Mouse (Mus musculus) kidney, embryonic 15.5 days (tissue): ENCODE results near the gene Gm13723. TPM values are rescaled to one million over a fixed set of nuclear protein-coding genes. Genes with fewer than 3 reads are reported as not detected.

Source experiments
- ATAC-seq: fragments of 200-750 bp; cut with Nextera tagmentation; replicated peaks from 2 replicates; pipeline ENCODE4 v1.8.0; 2017; ENCODE audit warnings: moderate TSS enrichment; ENCODE audit not compliant: low FRiP score
- H3K27ac ChIP-seq: fragments of 300-500 bp; sonication (generic); 2 replicates; pipeline ENCODE4 v1.5.1; 2015; ENCODE audit warnings: mild to moderate bottlenecking, inconsistent platforms
- H3K27me3 ChIP-seq: fragments of 300-500 bp; sonication (generic); 2 replicates; pipeline ENCODE4 v1.6.1; 2015; ENCODE audit warnings: inconsistent platforms
- H3K36me3 ChIP-seq: fragments of 300-500 bp; sonication (generic); 2 replicates; pipeline ENCODE4 v1.6.1; 2015; ENCODE audit warnings: inconsistent platforms
- H3K4me1 ChIP-seq: fragments of 300-500 bp; sonication (generic); 2 replicates; pipeline ENCODE4 v1.6.1; 2015; ENCODE audit warnings: inconsistent platforms
- H3K4me2 ChIP-seq: fragments of 300-500 bp; sonication (generic); 2 replicates; pipeline ENCODE4 v1.6.1; 2015; ENCODE audit warnings: moderate library complexity, mild to moderate bottlenecking, inconsistent platforms
- H3K4me3 ChIP-seq: fragments of 300-500 bp; sonication (generic); replicated peaks from 2 replicates; pipeline ENCODE4 v1.5.1; 2015; ENCODE audit warnings: mild to moderate bottlenecking, inconsistent platforms
- H3K9ac ChIP-seq: fragments of 300-500 bp; sonication (generic); 2 replicates; pipeline ENCODE4 v1.6.1; 2015; ENCODE audit warnings: mild to moderate bottlenecking, inconsistent platforms
- H3K9me3 ChIP-seq: fragments of 300-500 bp; sonication (generic); replicated peaks from 2 replicates; pipeline ENCODE4 v1.6.1; 2016; ENCODE audit warnings: inconsistent platforms
- WGBS: fragments of 180-500 bp; shearing (Covaris S2); methylation state at CpG from one replicate; pipeline ENCODE4 v1.1.7; 2015; ENCODE audit warnings: mixed read lengths; 5-methylcytosine and 5-hydroxymethylcytosine counted together
- polyA plus RNA-seq: library from polyadenylated mRNA; unstranded; fragments of >200 nt; fragmentation: Nextera tagmentation; extraction: Ambion mirVana; gene quantifications from 2 replicates; pipeline ENCODE4 v1.2.1, GENCODE M21; 2015

Gene Gm13723
- polyA plus RNA-seq = not detected in 2 replicates

DNA sequence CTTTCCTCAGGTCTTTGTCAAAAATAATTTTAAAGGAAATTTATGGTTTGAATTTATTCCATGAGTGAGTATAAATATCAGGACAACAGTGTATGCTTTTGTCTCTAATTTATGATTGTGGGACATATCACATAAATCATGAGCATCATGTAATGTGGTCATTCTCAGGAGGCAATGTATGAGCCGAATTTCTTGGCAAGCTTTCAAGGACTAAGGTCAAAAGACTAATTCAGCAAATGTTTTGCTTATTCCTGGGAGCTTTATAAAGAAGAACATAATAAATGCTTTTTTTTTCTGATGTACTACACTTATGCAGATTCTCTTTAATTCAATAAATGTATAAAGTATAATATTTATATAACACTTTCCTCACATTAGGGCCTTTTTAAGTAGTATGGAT is at the start of gene Gm13723:
Gene Gm13723, minus strand, starts transcription at position 101 of the 400 bp plus-strand sequence.
- H3K9me3 ChIP-seq = no peaks in the 10 kb centered on the region
- H3K9ac ChIP-seq = no peak within 1 kb of the TSS
- H3K27me3 ChIP-seq = no peaks in the 10 kb centered on the region
- H3K4me3 ChIP-seq = no peak within 1 kb of the TSS
- no peaks in the 10 kb centered on the region for H3K36me3 ChIP-seq
- ATAC-seq = no peak
- no peaks in the 10 kb centered on the region for H3K4me1 ChIP-seq
- no peak within 1 kb of the TSS for H3K27ac ChIP-seq
- WGBS = 36% methylated on average over 1 of the region's 1 CpGs
- H3K4me2 ChIP-seq = no peak within 1 kb of the TSS

DNA sequence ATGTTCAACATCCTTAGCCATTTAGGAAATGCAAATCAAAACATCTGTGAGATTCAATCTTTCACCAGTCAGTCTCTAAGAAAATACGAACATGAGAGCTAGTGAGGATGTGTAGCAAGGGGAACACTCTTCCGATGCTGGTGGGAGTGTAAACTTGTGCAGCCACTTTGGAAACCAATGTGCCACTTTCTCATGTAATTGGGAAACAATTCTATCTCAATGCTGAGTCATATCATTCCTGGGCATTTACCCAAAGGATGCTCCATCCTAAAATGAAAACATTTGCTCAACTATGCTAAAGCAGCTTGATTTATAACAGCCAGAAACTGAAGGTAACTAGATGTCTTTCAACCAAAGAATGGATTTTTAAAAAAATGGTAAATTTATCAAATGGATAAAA is 31.0 kb upstream of the Gm13723 start:
- Histone ChIP-seq H3K27me3 (no peaks in the 10 kb centered on the region), H3K4me1 (no peaks in the 10 kb centered on the region), H3K4me2 (no peak overlapping the region), H3K36me3 (no peaks in the 10 kb centered on the region), H3K4me3 (no peak overlapping the region), H3K9me3 (no peaks in the 10 kb centered on the region), H3K9ac (no peak overlapping the region), H3K27ac (no peak overlapping the region)
- ATAC-seq = no peak
- 84% methylated on average over 2 of the region's 2 CpGs for WGBS

DNA sequence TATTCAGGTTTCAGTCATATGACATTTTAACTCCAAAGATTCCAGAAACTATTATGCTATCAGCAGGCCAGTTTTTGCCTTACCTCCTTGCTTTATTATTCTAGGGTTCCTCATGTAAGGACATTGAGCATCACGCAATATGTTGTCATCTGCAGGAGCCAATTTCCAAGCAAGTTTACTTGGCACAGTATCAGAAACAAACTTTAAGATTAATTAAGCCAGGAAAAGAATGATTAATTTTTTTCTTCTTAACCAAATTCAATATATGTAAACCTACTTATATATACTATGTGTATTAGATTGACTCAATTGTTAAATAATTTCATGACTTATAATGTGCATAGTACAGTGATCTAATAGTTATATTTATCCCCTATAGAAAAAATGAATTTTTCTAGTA is 17.5 kb upstream of the Gm13723 start, which contains the start of gene Olfr1097:
Gene Olfr1097, minus strand, starts transcription at position 101 of the 400 bp plus-strand sequence.
- Histone ChIP-seq H3K4me3 (no peak within 1 kb of the TSS), H3K27ac (no peak within 1 kb of the TSS), H3K27me3 (no peaks in the 10 kb centered on the region), H3K9me3 (no peaks in the 10 kb centered on the region), H3K36me3 (no peaks in the 10 kb centered on the region), H3K4me2 (no peak within 1 kb of the TSS), H3K9ac (no peak within 1 kb of the TSS), H3K4me1 (no peaks in the 10 kb centered on the region)
- ATAC-seq = no peak
- WGBS = 93% methylated on average over 1 of the region's 1 CpGs

DNA sequence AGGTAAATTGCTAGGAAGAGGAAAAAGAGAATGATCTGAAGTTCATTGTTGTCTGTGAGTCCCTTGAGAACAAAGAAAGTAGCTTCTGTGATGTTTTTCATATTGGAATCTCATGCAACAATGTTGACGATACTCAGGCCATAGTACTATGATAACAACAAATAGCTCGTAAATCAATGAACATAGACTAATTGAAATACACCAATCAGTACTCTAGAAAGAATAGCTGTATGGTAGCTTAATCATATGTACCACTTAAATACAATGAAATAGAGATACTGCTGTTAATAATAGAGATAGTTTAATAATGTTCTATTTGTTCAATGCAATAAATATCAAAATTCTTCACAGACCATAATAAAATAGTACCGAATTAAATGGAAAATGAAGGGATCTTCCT is 23.0 kb downstream of the Gm13723 start, which contains the start of gene Olfr1095:
Gene Olfr1095, minus strand, starts transcription at position 101 of the 400 bp plus-strand sequence.
- H3K9me3 ChIP-seq = no peaks in the 10 kb centered on the region
- no peaks in the 10 kb centered on the region for H3K4me1 ChIP-seq
- H3K9ac ChIP-seq = no peak within 1 kb of the TSS
- no peaks in the 10 kb centered on the region for H3K36me3 ChIP-seq
- H3K27me3 ChIP-seq = no peaks in the 10 kb centered on the region
- WGBS = 87% methylated on average over 3 of the region's 3 CpGs
- H3K4me3 ChIP-seq = no peak within 1 kb of the TSS
- no peak for ATAC-seq
- no peak within 1 kb of the TSS for H3K4me2 ChIP-seq
- H3K27ac ChIP-seq = no peak within 1 kb of the TSS

DNA sequence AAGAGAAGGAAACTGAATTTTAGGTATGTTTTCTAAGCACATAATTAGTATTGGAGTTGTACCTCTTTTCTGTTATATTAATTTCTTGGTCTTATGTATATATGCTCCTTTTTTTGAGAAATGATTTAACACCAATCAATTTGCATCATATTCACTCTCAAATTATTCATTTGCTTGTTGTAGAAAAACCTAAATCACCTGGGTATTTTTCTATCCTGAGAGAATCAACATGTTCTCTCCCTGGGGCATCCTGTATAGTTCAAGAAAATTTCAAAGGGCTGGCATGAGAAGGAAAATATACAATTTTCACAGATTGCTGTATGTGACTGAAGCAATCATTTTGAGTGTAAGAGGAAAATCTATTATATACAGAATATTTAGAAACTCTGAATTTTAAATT is 50.2 kb downstream of the Gm13723 start, which contains the start of gene Olfr1094:
Gene Olfr1094, plus strand, starts transcription at position 301 of the 400 bp plus-strand sequence.
- ATAC-seq = no peak
- H3K27me3 ChIP-seq = no peaks in the 10 kb centered on the region
- no peak within 1 kb of the TSS for H3K4me2 ChIP-seq
- H3K27ac ChIP-seq = no peak within 1 kb of the TSS
- H3K4me1 ChIP-seq = no peaks in the 10 kb centered on the region
- no peaks in the 10 kb centered on the region for H3K36me3 ChIP-seq
- H3K9me3 ChIP-seq = no peaks in the 10 kb centered on the region
- H3K9ac ChIP-seq = no peak within 1 kb of the TSS
- no peak within 1 kb of the TSS for H3K4me3 ChIP-seq

Other genes with a start within 250 kb of the Gm13723 start
- gene Olfr1084, start 235.1 kb downstream of the Gm13723 start, polyA plus RNA-seq = not detected in 2 replicates
- not detected in 2 replicates for gene Olfr1085, start 212.8 kb downstream of the Gm13723 start, polyA plus RNA-seq
- gene Olfr1086, start 194.7 kb downstream of the Gm13723 start, polyA plus RNA-seq = not detected in 2 replicates
- not detected in 2 replicates for gene Olfr1087, start 176.4 kb downstream of the Gm13723 start, polyA plus RNA-seq
- gene Olfr1089, start 141.1 kb downstream of the Gm13723 start, polyA plus RNA-seq = not detected in 2 replicates
- not detected in 2 replicates for gene Olfr1090, start 115.8 kb downstream of the Gm13723 start, polyA plus RNA-seq
- gene Olfr1093, start 92.3 kb downstream of the Gm13723 start, polyA plus RNA-seq = not detected in 2 replicates
- not detected in 2 replicates for gene Olfr141, start 64.8 kb downstream of the Gm13723 start, polyA plus RNA-seq
- not detected in 2 replicates for gene Olfr1094, start 50.1 kb downstream of the Gm13723 start, polyA plus RNA-seq
- not detected in 2 replicates for gene Olfr1095, start 23.1 kb downstream of the Gm13723 start, polyA plus RNA-seq
- not detected in 2 replicates for gene Olfr1097, start 17.4 kb upstream of the Gm13723 start, polyA plus RNA-seq
- gene Olfr1098, start 49.7 kb upstream of the Gm13723 start, polyA plus RNA-seq = not detected in 2 replicates
- not detected in 2 replicates for gene Olfr1099, start 85.9 kb upstream of the Gm13723 start, polyA plus RNA-seq
- gene Olfr1100, start 105.2 kb upstream of the Gm13723 start, polyA plus RNA-seq = not detected in 2 replicates
- not detected in 2 replicates for gene Olfr1101, start 116.4 kb upstream of the Gm13723 start, polyA plus RNA-seq
- gene Olfr1102, start 123.6 kb upstream of the Gm13723 start, polyA plus RNA-seq = not detected in 2 replicates
- not detected in 2 replicates for gene Olfr1104, start 152.3 kb upstream of the Gm13723 start, polyA plus RNA-seq
- not detected in 2 replicates for gene Olfr1105, start 161.7 kb upstream of the Gm13723 start, polyA plus RNA-seq
- not detected in 2 replicates for gene Olfr1106, start 177.5 kb upstream of the Gm13723 start, polyA plus RNA-seq
- gene Olfr1107, start 201.0 kb upstream of the Gm13723 start, polyA plus RNA-seq = not detected in 2 replicates
- not detected in 2 replicates for gene Olfr1109, start 221.2 kb upstream of the Gm13723 start, polyA plus RNA-seq
- gene Olfr259, start 239.8 kb upstream of the Gm13723 start, polyA plus RNA-seq = not detected in 2 replicates